In the genomic region with DNA sequence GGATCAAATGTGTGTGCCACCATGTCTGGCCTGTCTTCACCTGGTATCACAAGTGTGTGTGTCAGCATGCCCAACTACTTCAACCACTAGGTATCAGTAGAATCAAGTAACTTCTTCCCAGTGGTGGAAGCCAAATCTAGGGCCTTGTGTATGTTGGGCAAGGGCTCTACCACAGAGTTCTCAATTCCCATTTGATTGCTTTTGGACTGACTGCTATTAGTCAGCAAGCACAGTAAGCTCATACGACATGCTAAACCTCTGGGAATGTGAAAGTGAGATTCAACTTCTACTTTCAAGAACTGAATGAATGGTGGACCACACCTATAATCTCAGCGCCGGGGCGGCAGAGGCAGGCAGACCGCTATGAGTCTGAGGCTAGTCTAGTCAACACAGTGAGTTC, we compare ENCODE assay signal across 36 mouse cellular contexts. TPM values are rescaled to one million over a fixed set of nuclear protein-coding genes. Genes with fewer than 3 reads are reported as not detected.
A peak's percentile ranks its signal among the peaks of the same experiment; 100 is the strongest.
DNase-seq lines count a peak whose midpoint lies in the region; ATAC-seq and TF ChIP-seq lines count a peak whose summit lies in the region.
"Had no signal": no experiment of that assay in that cellular context is flagged by ENCODE, and none has a peak within 500 bp of the region (broad histone marks: within the 10 kb centered on the region; RNA-seq: fewer than 3 reads in every experiment).

No protein-coding gene starts in this region.

- H3K4me1 ChIP-seq in bone marrow macrophage, adult 2 months (ENCODE audit: control insufficient read depth, insufficient read depth, low read length), result peaks cover 51% of the 10 kb centered on the region
- H3K4me1 ChIP-seq: kidney, embryonic 15.5 days; limb, embryonic 13.5 days; liver, embryonic 13.5 days; midbrain, embryonic 12.5 days; neural tube, embryonic 13.5 days; stomach, embryonic 15.5 days had no signal

- TF ChIP-seq POLR2A in bone marrow macrophage, adult 2 months (IDR thresholded peaks at IDR 0.05; ENCODE audit: borderline replicate concordance, low read depth, low read length), result no peak

- H3K4me3 ChIP-seq in gastrocnemius, adult 2 months, result no peak overlapping the region
- no peak overlapping the region for H3K4me3 ChIP-seq in bone marrow macrophage, adult 2 months (ENCODE audit: insufficient read depth, low read length)
- H3K4me3 ChIP-seq: kidney, embryonic 15.5 days; layer of hippocampus, adult 2 months; left cerebral cortex, adult 2 months; limb, embryonic 13.5 days; liver, embryonic 13.5 days; megakaryocyte, embryonic 14.5 days; midbrain, embryonic 12.5 days; neural tube, embryonic 13.5 days; stomach, embryonic 15.5 days had no signal

- TF ChIP-seq CTCF in gastrocnemius, adult 2 months (IDR thresholded peaks at IDR 0.05), result no peak
- no peak for TF ChIP-seq CTCF in bone marrow macrophage, adult 2 months (IDR thresholded peaks at IDR 0.05; ENCODE audit: low read depth, low read length)

- H3K27ac ChIP-seq in gastrocnemius, adult 2 months, result no peak overlapping the region
- peak overlapping the region; percentile 35 for H3K27ac ChIP-seq in bone marrow macrophage, adult 2 months (ENCODE audit: insufficient read depth, low read depth, low read length)
- H3K27ac ChIP-seq: kidney, embryonic 15.5 days; layer of hippocampus, adult 2 months; left cerebral cortex, adult 2 months; limb, embryonic 13.5 days; liver, embryonic 13.5 days; midbrain, embryonic 12.5 days; neural tube, embryonic 13.5 days; stomach, embryonic 15.5 days had no signal

- peak; percentile 15 for DNase-seq in gastrocnemius, adult 2 months
- DNase-seq in gastrocnemius, adult 8-10 months (ENCODE audit: low spot score in 2 of 2), result no peak
- no peak for DNase-seq in right cerebral cortex, postnatal 14 days
- DNase-seq in adrenal gland, adult 2 months, result no peak
- DNase-seq: adrenal gland, postnatal 10 days; cerebellum, adult 11-12 months; heart, postnatal 14 days; kidney, adult 18-20 months; kidney, postnatal 36 days; liver, embryonic 13.5 days; lung, adult 2 months; lung, postnatal 10 days had no signal

- intact Hi-C loops in gastrocnemius, adult 2 months (cut with DNase I), result no loop called here

- peak; percentile 67 for ATAC-seq in granulocyte monocyte progenitor cell, adult 5-6 weeks (replicated peaks; ENCODE audit: poor library complexity, severe bottlenecking)
- ATAC-seq: forebrain, embryonic 14.5 days; hindbrain, embryonic 16.5 days had no signal

RNA-seq across cellular contexts. Expression of a gene that starts 11.4 kb away (rescaled TPM):
- 10 to 100 TPM; 21.4 to 23.6 TPM for total RNA-seq in gastrocnemius, adult 2 months (2021)
- 10 to 100 TPM; 11.3 to 17.4 (median 12.2) TPM for total RNA-seq in gastrocnemius, adult 8-10 months (2022)
- polyA plus RNA-seq in bone marrow macrophage, adult 2 months (2012; ENCODE audit: insufficient read depth, insufficient read length, missing spikeins), result 35.7 and 42.6 TPM in 2 replicates
- 7.6 and 8.3 TPM in 2 replicates for total RNA-seq in granulocyte monocyte progenitor cell, adult 5-6 weeks (2014; fragmentation: Nextera tagmentation)
- 2.0 and 3.2 TPM in 2 replicates for total RNA-seq in granulocyte monocyte progenitor cell, adult 5-6 weeks (2017)
- 10 to 100 TPM; 24.7 to 74.6 TPM for total RNA-seq in adrenal gland, adult 2 months (2021)
- 31.9 and 52.9 TPM in 2 replicates for polyA plus RNA-seq in adrenal gland, adult 2 months (2012; rRNA removed)
- polyA plus RNA-seq: C2C12 had no signal

RNA-seq across cellular contexts. Expression of a gene that starts 43.6 kb away (rescaled TPM):
- total RNA-seq in gastrocnemius, adult 2 months (2021), result 1 to 10 TPM; 1.0 to 5.0 TPM
- total RNA-seq in gastrocnemius, adult 8-10 months (2022), result 1 to 10 TPM; 2.2 to 3.2 (median 2.5) TPM
- not detected in 2 replicates for polyA plus RNA-seq in bone marrow macrophage, adult 2 months (2012; ENCODE audit: insufficient read depth, insufficient read length, missing spikeins)
- total RNA-seq in granulocyte monocyte progenitor cell, adult 5-6 weeks (2014; fragmentation: Nextera tagmentation), result not detected in 2 replicates
- total RNA-seq in granulocyte monocyte progenitor cell, adult 5-6 weeks (2017), result not detected in 2 replicates
- total RNA-seq in adrenal gland, adult 2 months (2021), result 1 to 10 TPM in 1 of 2 experiments, under 1 TPM in 1; 0.35 to 1.5 TPM
- polyA plus RNA-seq in adrenal gland, adult 2 months (2012; rRNA removed), result 0.22 and 0.24 TPM in 2 replicates
- total RNA-seq: gastrocnemius, postnatal 4 days; heart, postnatal 14 days; layer of hippocampus, adult 2 months; layer of hippocampus, postnatal 14 days; left cerebral cortex, adult 2 months; left cerebral cortex, postnatal 25 days; midbrain, postnatal 0 days had no signal
- polyA plus RNA-seq: C2C12; embryonic facial prominence, embryonic 11.5 days; forebrain, embryonic 14.5 days; G1E; heart, embryonic 14.5 days; hindbrain, embryonic 11.5 days; hindbrain, embryonic 16.5 days; intestine, embryonic 14.5 days; kidney, embryonic 15.5 days; limb, embryonic 13.5 days; liver, embryonic 13.5 days; lung, adult 2 months; midbrain, embryonic 12.5 days; midbrain, postnatal 0 days; neural tube, embryonic 13.5 days; stomach, embryonic 15.5 days had no signal

RNA-seq across cellular contexts. Expression of a gene that starts 58.4 kb away (rescaled TPM):
- not detected for total RNA-seq in gastrocnemius, adult 2 months (2021)
- total RNA-seq in gastrocnemius, adult 8-10 months (2022), result not detected
- polyA plus RNA-seq in bone marrow macrophage, adult 2 months (2012; ENCODE audit: insufficient read depth, insufficient read length, missing spikeins), result 0.87 and 0.90 TPM in 2 replicates
- total RNA-seq in granulocyte monocyte progenitor cell, adult 5-6 weeks (2014; fragmentation: Nextera tagmentation), result 23.1 and 45.9 TPM in 2 replicates
- total RNA-seq in granulocyte monocyte progenitor cell, adult 5-6 weeks (2017), result 57.2 and 63.7 TPM in 2 replicates
- total RNA-seq in adrenal gland, adult 2 months (2021), result not detected
- polyA plus RNA-seq in adrenal gland, adult 2 months (2012; rRNA removed), result 0.18 and 0.52 TPM in 2 replicates
- total RNA-seq: gastrocnemius, adult 18-20 months; gastrocnemius, postnatal 4 days; heart, adult 8-10 months; heart, postnatal 14 days; layer of hippocampus, adult 2 months; layer of hippocampus, postnatal 14 days; left cerebral cortex, adult 2 months; left cerebral cortex, postnatal 25 days; midbrain, postnatal 0 days had no signal
- polyA plus RNA-seq: C2C12; forebrain, embryonic 14.5 days; heart, embryonic 14.5 days; hindbrain, embryonic 11.5 days; hindbrain, embryonic 16.5 days; limb, embryonic 13.5 days; midbrain, postnatal 0 days; neural tube, embryonic 13.5 days had no signal

Comparison
In these comparisons a context has a peak if more than half of its experiments do, and no peak if none do; other contexts are left out.
1. RNA of a gene that starts 58.4 kb away (total RNA-seq): 23.1 to 63.7 TPM in granulocyte monocyte progenitor cell, adult 5-6 weeks; not detected in adrenal gland, adult 2 months, not detected in gastrocnemius, adult 2 months and not detected in gastrocnemius, adult 8-10 months; every median in the first group is over 10 times any median in the second.